Mouse (Mus musculus) limb, embryonic 14.5 days (tissue): ENCODE measurements around the gene Atg5. TPM values are rescaled to one million over a fixed set of nuclear protein-coding genes. Genes with fewer than 3 reads are reported as not detected.

Source experiments
- ATAC-seq: fragments of 200-750 bp; cut with Nextera tagmentation; 2 replicates; pipeline ENCODE4 v1.8.0; 2017; ENCODE audit warnings: low read depth, moderate number of reproducible peaks, moderate TSS enrichment; ENCODE audit not compliant: low FRiP score
- DNase-seq: peaks from one replicate; pipeline ENCODE4 v3.0.0-alpha.2; 2015; ENCODE audit warnings: low spot score
- H3K27ac ChIP-seq: fragments of 300-500 bp; sonication (generic); replicated peaks from 2 replicates; pipeline ENCODE4 v1.5.1; 2014; ENCODE audit warnings: low read depth, mild to moderate bottlenecking, low read length, moderate library complexity, mixed read lengths
- H3K27me3 ChIP-seq: fragments of 300-500 bp; sonication (generic); 2 replicates; pipeline ENCODE4 v1.6.1; 2014; ENCODE audit warnings: low read length, mixed read lengths; ENCODE audit not compliant: control insufficient read depth, insufficient read depth
- H3K36me3 ChIP-seq: fragments of 300-500 bp; sonication (generic); 2 replicates; pipeline ENCODE4 v1.6.1; 2014; ENCODE audit warnings: mild to moderate bottlenecking, low read length, moderate library complexity, mixed read lengths; ENCODE audit not compliant: control insufficient read depth, insufficient read depth
- H3K4me1 ChIP-seq: fragments of 300-500 bp; sonication (generic); 2 replicates; pipeline ENCODE4 v1.6.1; 2014; ENCODE audit warnings: antibody characterized with exemption, low read length, mixed read lengths; ENCODE audit not compliant: control insufficient read depth, insufficient read depth
- H3K4me2 ChIP-seq: fragments of 300-500 bp; sonication (generic); replicated peaks from 2 replicates; pipeline ENCODE4 v1.6.1; 2014; ENCODE audit warnings: low read depth, mild to moderate bottlenecking, low read length, moderate library complexity; ENCODE audit not compliant: severe bottlenecking
- H3K4me3 ChIP-seq: fragments of 300-500 bp; sonication (generic); replicated peaks from 2 replicates; pipeline ENCODE4 v1.5.1; 2014; ENCODE audit warnings: low read length
- H3K9ac ChIP-seq: fragments of 300-500 bp; sonication (generic); 2 replicates; pipeline ENCODE4 v1.6.1; 2014; ENCODE audit warnings: mild to moderate bottlenecking, low read depth, low read length, moderate library complexity; ENCODE audit not compliant: severe bottlenecking
- H3K9me3 ChIP-seq: fragments of 300-500 bp; sonication (generic); 2 replicates; pipeline ENCODE4 v1.6.1; 2016; ENCODE audit warnings: low read length; ENCODE audit not compliant: control insufficient read depth
- POLR2A ChIP-seq: fragments of 200-500 bp; IDR thresholded peaks from 2 replicates; pipeline ENCODE4 v1.8.0; 2012; ENCODE audit warnings: inconsistent platforms, mild to moderate bottlenecking, moderate library complexity, borderline replicate concordance; ENCODE audit not compliant: insufficient read depth, insufficient read length; ENCODE audit errors: extremely low read depth
- WGBS: fragments of 180-500 bp; shearing (Covaris S2); extraction: QIAGEN DNeasy Blood & Tissue Kit; methylation state at CpG from one replicate; pipeline ENCODE4 v1.1.7; 2014; 5-methylcytosine and 5-hydroxymethylcytosine counted together
- polyA plus RNA-seq, 2 experiments: library from polyadenylated mRNA; depleted of rRNA in 1 of 2; stranded (reverse) in 1 of 2; unstranded in 1 of 2; fragments of >200 nt; fragmentation: Nextera tagmentation in 1 of 2; extraction: Ambion mirVana in 1 of 2; gene quantifications; 2 replicates each; pipeline versions ENCODE4 v1.2.1 to v1.2.3; 2012 to 2014

Atg5 gene
- polyA plus RNA-seq, 2 experiments, result 21.2 to 55.1 TPM

GRCm38 (mm10) chr10:44380476-44381208 lies 112.5 kb downstream of the Atg5 start:
- H3K9me3 ChIP-seq, result no peaks in the 10 kb centered on the region
- H3K4me1 ChIP-seq, result peaks cover 19% of the 10 kb centered on the region
- ATAC-seq (no peak), DNase-seq (no peak)
- H3K27ac ChIP-seq, result peak overlapping the region; percentile 49; the same call in 1 of the 2 replicates
- no peak overlapping the region; the same call in none of the 2 replicates for H3K4me2 ChIP-seq
- H3K4me3 ChIP-seq, result no peak overlapping the region
- no peaks in the 10 kb centered on the region for H3K36me3 ChIP-seq
- H3K27me3 ChIP-seq, result no peaks in the 10 kb centered on the region
- no peak for TF ChIP-seq POLR2A
- no peak overlapping the region for H3K9ac ChIP-seq
- WGBS, result 42% methylated on average over 20 of the region's 20 CpGs

DNA sequence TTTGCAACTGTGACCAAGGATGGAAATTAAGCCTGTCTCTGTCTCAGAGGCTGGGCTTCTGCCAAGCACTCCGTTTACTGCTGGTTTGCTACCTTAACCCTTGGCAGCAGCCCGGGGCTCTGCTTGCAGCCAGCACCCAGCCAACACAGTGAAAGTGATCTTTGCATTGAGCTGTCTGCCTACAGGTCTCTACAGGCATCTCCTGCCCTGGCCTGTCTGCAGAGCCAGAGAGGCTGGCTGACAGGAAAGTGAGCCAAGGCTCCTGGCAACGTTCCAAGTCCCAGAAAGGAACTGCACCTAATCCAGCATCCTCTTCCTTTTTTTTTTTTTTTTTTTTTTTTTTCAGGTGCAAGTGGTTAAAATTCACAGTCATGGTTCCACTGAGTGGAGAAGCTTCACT lies 113.2 kb downstream of the Atg5 start:
- H3K27ac ChIP-seq, result 0 out of 2 replicates have a peak overlapping the region, but pooled peaks have one; percentile 4

DNA sequence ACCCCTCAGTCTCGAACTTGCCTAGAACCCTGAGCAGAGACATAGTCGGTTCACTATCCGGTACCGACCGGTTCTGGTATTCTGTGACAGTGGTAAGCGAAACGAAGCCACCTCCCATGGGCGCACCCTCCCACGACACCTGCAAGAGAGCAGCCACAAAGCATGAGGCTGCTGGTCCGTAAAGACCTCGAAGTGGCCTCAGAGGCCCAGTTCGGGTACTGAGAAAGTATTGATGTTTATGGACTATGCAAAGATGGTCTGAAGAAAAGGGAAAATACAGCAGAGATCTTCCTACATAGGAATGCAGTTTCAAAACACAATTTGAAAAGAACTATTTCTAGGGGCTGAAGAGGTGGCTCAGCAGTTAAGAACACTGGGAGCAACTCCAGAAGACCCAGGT lies 113.8 kb downstream of the Atg5 start:
- Histone ChIP-seq H3K27me3 (no peaks in the 10 kb centered on the region), H3K27ac (0 out of 2 replicates have a peak overlapping the region, but pooled peaks have one; percentile 4), H3K4me3 (no peak overlapping the region), H3K9ac (no peak overlapping the region), H3K36me3 (no peaks in the 10 kb centered on the region), H3K9me3 (no peaks in the 10 kb centered on the region), H3K4me2 (no peak overlapping the region), H3K4me1 (peaks cover 19% of the 10 kb centered on the region)
- WGBS, result 86% methylated on average over 12 of the region's 12 CpGs
- DNase-seq (no peak), ATAC-seq (no peak)
- no peak for TF ChIP-seq POLR2A

More for the DNA sequence above, 113.2 kb downstream of the Atg5 start:
- H3K4me2 ChIP-seq, result no peak overlapping the region
- H3K4me1 ChIP-seq, result peaks cover 19% of the 10 kb centered on the region
- no peaks in the 10 kb centered on the region for H3K27me3 ChIP-seq
- no peak overlapping the region for H3K9ac ChIP-seq
- ATAC-seq (peak; percentile 56; the same call in 1 of the 2 replicates), DNase-seq (peak; percentile 87)
- WGBS, result 0% methylated on average over 3 of the region's 3 CpGs
- no peaks in the 10 kb centered on the region for H3K9me3 ChIP-seq
- no peaks in the 10 kb centered on the region for H3K36me3 ChIP-seq
- TF ChIP-seq POLR2A, result no peak
- H3K4me3 ChIP-seq, result no peak overlapping the region

- Histone ChIP-seq H3K4me1 (peaks cover 19% of the 10 kb centered on the region), H3K36me3 (no peaks in the 10 kb centered on the region), H3K9ac (no peak overlapping the region), H3K27me3 (no peaks in the 10 kb centered on the region), H3K4me3 (no peak overlapping the region), H3K4me2 (no peak overlapping the region), H3K9me3 (no peaks in the 10 kb centered on the region), H3K27ac (no peak overlapping the region)
- ATAC-seq (no peak), DNase-seq (no peak)
- TF ChIP-seq POLR2A, result no peak
- WGBS, result 53% methylated on average over 10 of the region's 10 CpGs
Measured at GRCm38 (mm10) chr10:44383213-44383612, 115.1 kb downstream of the Atg5 start.

- 71% methylated on average over 5 of the region's 5 CpGs for WGBS
- no peaks in the 10 kb centered on the region for H3K36me3 ChIP-seq
- H3K27ac ChIP-seq, result no peak overlapping the region
- DNase-seq, result no peak
- H3K4me3 ChIP-seq, result no peak overlapping the region
- H3K9me3 ChIP-seq, result no peaks in the 10 kb centered on the region
- no peaks in the 10 kb centered on the region for H3K27me3 ChIP-seq
- no peak for TF ChIP-seq POLR2A
- no peak for ATAC-seq
- H3K9ac ChIP-seq, result no peak overlapping the region
- peaks cover 18% of the 10 kb centered on the region for H3K4me1 ChIP-seq
- H3K4me2 ChIP-seq, result no peak overlapping the region
Measured at GRCm38 (mm10) chr10:44385227-44385626, 117.1 kb downstream of the Atg5 start.
